Mouse (Mus musculus) embryonic facial prominence, embryonic 14.5 days (tissue): ENCODE measurements at regions not wholly inside any gene's neighbourhood (a gene's known extent, or its start where the extent isn't known, plus 50 kb on each side); places are given as distances from the start of the nearest gene placed in this dataset.
"Not testable (repeated sequence)": the region's sequence is repeated elsewhere in the genome, so short reads cannot be mapped to it uniquely, and the experiment has no call there.

Experiments
- ATAC-seq: fragments of 200-750 bp; cut with Nextera tagmentation; 2 replicates; pipeline ENCODE4 v1.8.0; 2017; ENCODE audit warnings: low read depth, moderate number of reproducible peaks, moderate TSS enrichment
- DNase-seq: peaks from one replicate; pipeline ENCODE4 v3.0.0-alpha.2; 2015; ENCODE audit warnings: low spot score
- H3K27ac ChIP-seq: fragments of 300-500 bp; sonication (generic); replicated peaks from 2 replicates; pipeline ENCODE4 v1.5.1; 2014; ENCODE audit warnings: low read depth, mild to moderate bottlenecking, low read length, moderate library complexity
- H3K27me3 ChIP-seq: fragments of 300-500 bp; sonication (generic); replicated peaks from 2 replicates; pipeline ENCODE4 v1.6.1; 2014; ENCODE audit warnings: low read length; ENCODE audit not compliant: control insufficient read depth, insufficient read depth
- H3K36me3 ChIP-seq: fragments of 300-500 bp; sonication (generic); 2 replicates; pipeline ENCODE4 v1.6.1; 2014; ENCODE audit warnings: low read length, mixed read lengths; ENCODE audit not compliant: control insufficient read depth, insufficient read depth
- H3K4me1 ChIP-seq: fragments of 300-500 bp; sonication (generic); 2 replicates; pipeline ENCODE4 v1.6.1; 2014; ENCODE audit warnings: antibody characterized with exemption, low read length; ENCODE audit not compliant: control insufficient read depth, insufficient read depth
- H3K4me2 ChIP-seq: fragments of 300-500 bp; sonication (generic); 2 replicates; pipeline ENCODE4 v1.6.1; 2014; ENCODE audit warnings: low read depth, mild to moderate bottlenecking, low read length, moderate library complexity, mixed read lengths
- H3K4me3 ChIP-seq: fragments of 300-500 bp; sonication (generic); 2 replicates; pipeline ENCODE4 v1.5.1; 2014; ENCODE audit warnings: low read depth, mild to moderate bottlenecking, low read length
- H3K9ac ChIP-seq: fragments of 300-500 bp; sonication (generic); 2 replicates; pipeline ENCODE4 v1.6.1; 2014; ENCODE audit warnings: low read depth, mild to moderate bottlenecking, low read length, moderate library complexity, mixed read lengths
- H3K9me3 ChIP-seq: fragments of 300-500 bp; sonication (generic); 2 replicates; pipeline ENCODE4 v1.6.1; 2016; ENCODE audit warnings: low read length; ENCODE audit not compliant: control insufficient read depth
- WGBS: fragments of 180-500 bp; shearing (Covaris S2); extraction: QIAGEN DNeasy Blood & Tissue Kit; methylation state at CpG from one replicate; pipeline ENCODE4 v1.1.7; 2014; 5-methylcytosine and 5-hydroxymethylcytosine counted together

DNA sequence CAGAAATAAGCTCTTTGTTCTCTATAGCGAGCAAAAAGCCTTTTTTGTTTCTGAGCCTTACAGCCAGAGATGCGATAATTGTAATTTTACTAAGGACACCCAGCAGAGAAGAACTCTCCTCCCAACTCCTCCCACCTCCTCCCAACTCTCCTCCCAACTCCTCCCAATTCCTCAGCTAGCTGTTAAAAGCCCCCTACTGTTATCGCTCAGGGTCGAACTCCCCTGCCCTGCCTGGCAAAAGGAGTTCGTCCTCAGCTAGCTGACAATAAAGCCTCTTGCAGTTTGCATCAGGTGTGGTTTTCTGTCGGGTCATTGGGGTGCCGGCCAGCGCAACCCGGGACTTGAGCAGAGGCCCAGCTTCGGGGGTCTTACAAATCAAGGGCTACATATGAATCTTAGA lies 99.5 kb upstream of the Thpo start:
- not testable (repeated sequence) for H3K27me3 ChIP-seq, H3K36me3 ChIP-seq, H3K27ac ChIP-seq, H3K4me1 ChIP-seq, H3K9ac ChIP-seq, ATAC-seq, H3K4me2 ChIP-seq, H3K9me3 ChIP-seq, H3K4me3 ChIP-seq, DNase-seq
- 83% methylated on average over 10 of the region's 10 CpGs for WGBS

DNA sequence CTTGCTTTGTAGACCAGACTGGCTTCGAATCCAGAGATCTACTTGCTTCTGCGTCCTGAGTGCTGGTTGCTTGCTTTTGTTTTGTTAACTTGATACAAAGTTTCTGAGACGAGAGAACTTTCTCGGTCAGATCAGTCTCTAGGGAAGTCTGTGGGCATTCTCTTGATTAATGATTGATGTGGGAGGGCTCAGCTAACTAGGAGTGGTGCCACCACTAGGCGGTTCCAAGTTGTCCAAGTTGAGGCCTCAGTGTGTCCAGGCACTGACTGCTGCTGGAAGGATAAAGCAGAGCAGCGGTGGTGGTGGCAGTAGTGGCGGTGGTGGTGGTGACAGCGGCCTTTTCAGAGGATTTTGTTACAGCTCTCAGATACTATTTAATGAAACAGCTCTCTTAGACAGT lies 99.0 kb upstream of the Thpo start:
- no peak for ATAC-seq

DNA sequence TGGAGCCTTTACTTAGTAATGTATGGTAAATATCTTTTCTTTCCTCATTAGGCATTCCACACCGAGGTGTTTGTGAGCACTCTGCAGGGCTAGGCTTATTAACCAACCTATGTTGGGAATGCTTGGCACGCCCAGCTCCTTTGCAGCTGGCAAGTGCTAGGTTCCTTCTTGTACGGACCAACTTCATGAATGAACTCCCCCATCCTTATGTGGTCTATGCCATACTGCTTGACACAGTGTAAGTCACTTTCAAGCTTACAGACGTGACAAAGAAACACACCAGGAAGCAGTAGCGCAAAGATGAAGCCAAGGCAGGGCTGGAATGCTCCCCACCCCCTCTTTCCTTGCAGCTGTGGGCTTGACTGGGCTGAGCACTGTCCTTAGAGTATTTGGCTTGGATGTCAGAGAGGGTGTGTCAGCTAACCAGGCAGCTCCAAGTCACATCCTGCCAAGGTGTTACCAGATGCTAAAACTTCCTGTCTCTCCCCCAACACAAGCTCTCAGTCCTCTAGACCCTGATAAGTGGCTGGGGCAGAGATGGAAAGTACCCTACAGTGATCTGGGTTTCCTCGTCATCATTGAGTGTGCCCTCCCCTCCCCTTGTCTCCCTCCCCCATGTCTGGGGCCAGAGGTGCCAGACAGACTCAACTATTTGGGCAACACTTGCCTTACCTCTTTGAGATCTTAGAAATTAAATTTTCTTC lies 95.6 kb upstream of the Thpo start:
- Histone ChIP-seq H3K4me1 (0 out of 2 replicates have a peak, but pooled peaks cover 4% of the 10 kb centered on the region), H3K27ac (no peak overlapping the region), H3K36me3 (no peaks in the 10 kb centered on the region), H3K4me2 (no peak overlapping the region), H3K27me3 (no peaks in the 10 kb centered on the region), H3K4me3 (no peak overlapping the region), H3K9me3 (no peaks in the 10 kb centered on the region), H3K9ac (no peak overlapping the region)
- ATAC-seq (no peak), DNase-seq (no peak)
- 48% methylated on average over 6 of the region's 6 CpGs for WGBS

More for the DNA sequence above, 99.0 kb upstream of the Thpo start:
- 70% methylated on average over 8 of the region's 8 CpGs for WGBS
- Histone ChIP-seq H3K4me1 (0 out of 2 replicates have a peak, but pooled peaks cover 4% of the 10 kb centered on the region), H3K27me3 (no peaks in the 10 kb centered on the region), H3K4me2 (no peak overlapping the region), H3K27ac (no peak overlapping the region), H3K36me3 (no peaks in the 10 kb centered on the region), H3K9me3 (no peaks in the 10 kb centered on the region), H3K4me3 (no peak overlapping the region), H3K9ac (no peak overlapping the region)
- DNase-seq, result no peak

DNA sequence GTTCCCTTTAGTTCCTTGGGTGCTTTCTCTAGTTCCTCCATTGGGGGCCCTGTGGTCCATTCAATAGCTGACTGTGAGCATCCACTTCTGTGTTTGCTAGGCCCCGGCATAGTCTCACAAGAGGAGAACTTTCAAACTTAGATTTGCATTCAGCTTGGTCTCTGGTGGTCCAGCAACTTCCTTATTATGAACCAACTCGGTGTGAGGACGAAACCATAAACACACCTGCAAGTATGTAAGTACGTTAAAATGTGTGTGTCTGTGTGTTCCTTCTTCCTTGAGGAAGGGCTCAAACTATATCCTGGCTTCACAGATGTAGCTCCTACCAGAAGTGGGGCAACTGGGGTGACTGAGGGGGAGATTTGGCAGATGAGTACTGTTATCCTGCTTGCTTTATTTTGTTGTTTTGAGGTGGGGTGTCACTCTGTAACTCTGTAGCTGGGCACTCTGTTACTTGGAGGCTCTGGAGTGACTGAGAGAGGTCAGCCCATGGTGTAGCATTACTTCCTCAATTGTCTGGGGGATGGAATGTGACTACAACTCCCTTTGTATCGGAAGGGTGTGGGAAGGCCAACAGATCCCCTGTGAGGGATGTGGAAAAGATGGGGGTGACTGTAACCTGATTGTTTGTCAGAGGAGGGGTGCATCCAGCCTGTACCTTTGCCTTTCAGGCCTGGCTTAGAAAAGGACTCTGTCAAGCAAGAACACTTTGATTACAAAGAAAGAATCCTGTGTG lies 94.9 kb upstream of the Thpo start:
- Histone ChIP-seq H3K4me3 (no peak overlapping the region), H3K36me3 (no peaks in the 10 kb centered on the region), H3K4me1 (0 out of 2 replicates have a peak, but pooled peaks cover 4% of the 10 kb centered on the region), H3K27ac (no peak overlapping the region), H3K9ac (no peak overlapping the region), H3K9me3 (no peaks in the 10 kb centered on the region), H3K4me2 (no peak overlapping the region), H3K27me3 (no peaks in the 10 kb centered on the region)
- no peak for ATAC-seq
- 79% methylated on average over 5 of the region's 5 CpGs for WGBS
- DNase-seq, result no peak

DNA sequence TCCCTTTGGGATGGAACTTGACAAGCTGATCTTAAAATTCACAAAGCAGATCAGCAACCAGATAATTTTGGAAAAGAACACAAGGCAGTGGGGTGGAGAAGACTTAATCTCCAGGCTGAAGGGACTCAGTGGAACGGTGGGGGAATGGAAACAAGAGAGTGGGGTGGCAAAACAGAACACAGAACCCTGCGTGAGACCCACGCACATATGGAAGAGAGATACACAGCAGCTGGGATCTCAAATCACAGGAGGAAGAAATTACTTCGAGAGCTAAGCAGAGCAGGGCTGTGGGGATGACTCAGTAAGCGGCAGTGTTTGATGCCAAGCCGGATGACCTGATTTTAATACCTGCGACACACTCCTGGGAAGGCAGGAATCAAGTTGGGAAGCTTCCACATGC lies 89.9 kb upstream of the Thpo start:
- Histone ChIP-seq H3K9ac (no peak overlapping the region), H3K4me1 (no peaks in the 10 kb centered on the region)
- WGBS, result 43% methylated on average over 7 of the region's 7 CpGs

DNA sequence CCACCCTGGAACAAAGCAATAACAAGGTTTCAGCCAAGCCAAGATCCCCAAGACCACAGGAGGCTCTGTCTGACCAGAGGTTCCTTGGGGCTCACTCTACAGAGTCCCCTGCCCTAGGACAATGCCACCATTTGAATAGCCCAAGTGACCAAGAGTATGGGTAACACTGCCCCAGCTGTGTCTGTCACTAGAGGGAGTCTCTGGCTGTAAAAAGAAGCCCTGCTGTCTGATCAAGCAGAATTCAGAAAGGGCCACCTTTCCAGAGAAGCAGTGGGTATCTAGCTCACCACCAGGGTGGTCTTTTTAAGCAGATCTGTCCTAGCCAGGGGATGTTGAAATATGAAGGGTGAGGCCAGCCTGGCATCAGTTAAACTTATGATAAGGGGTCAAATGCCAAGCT lies 86.6 kb upstream of the Thpo start:
- no peak for ATAC-seq
- Histone ChIP-seq H3K36me3 (no peaks in the 10 kb centered on the region), H3K9ac (no peak overlapping the region), H3K9me3 (no peaks in the 10 kb centered on the region), H3K4me2 (no peak overlapping the region), H3K27me3 (no peaks in the 10 kb centered on the region), H3K4me1 (peaks cover 7% of the 10 kb centered on the region), H3K4me3 (no peak overlapping the region), H3K27ac (no peak overlapping the region)
- DNase-seq, result no peak

More for the DNA sequence above, 89.9 kb upstream of the Thpo start:
- no peak for ATAC-seq
- Histone ChIP-seq H3K27ac (no peak overlapping the region), H3K4me3 (no peak overlapping the region), H3K36me3 (no peaks in the 10 kb centered on the region), H3K4me2 (no peak overlapping the region), H3K27me3 (no peaks in the 10 kb centered on the region), H3K9me3 (no peaks in the 10 kb centered on the region)
- DNase-seq, result no peak

DNA sequence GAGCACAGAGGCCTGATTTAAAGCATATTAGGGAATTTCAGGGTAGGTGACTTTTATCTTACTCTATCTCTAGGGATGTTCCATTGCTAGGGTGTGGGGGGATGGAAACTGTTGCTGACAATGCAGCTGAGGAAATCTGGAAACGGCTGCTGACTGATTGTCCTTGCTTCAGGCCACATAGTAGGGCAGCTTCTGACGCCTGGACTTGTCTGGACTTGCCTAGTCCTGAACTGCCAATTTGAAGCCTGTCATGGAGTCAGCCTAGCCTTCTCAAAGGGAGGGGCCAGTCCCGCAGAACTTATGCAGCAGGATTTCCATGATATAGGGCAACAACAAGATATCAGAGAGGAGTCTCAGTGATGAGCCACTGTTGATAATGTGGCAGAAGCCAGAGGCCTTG lies 85.3 kb upstream of the Thpo start:
- no peak overlapping the region for H3K4me3 ChIP-seq
- no peak overlapping the region for H3K27ac ChIP-seq
- no peaks in the 10 kb centered on the region for H3K9me3 ChIP-seq
- H3K4me1 ChIP-seq, result peaks cover 7% of the 10 kb centered on the region
- no peak overlapping the region for H3K4me2 ChIP-seq
- no peak overlapping the region for H3K9ac ChIP-seq
- no peaks in the 10 kb centered on the region for H3K27me3 ChIP-seq
- no peaks in the 10 kb centered on the region for H3K36me3 ChIP-seq
- 81% methylated on average over 3 of the region's 3 CpGs for WGBS
- ATAC-seq (no peak), DNase-seq (no peak)

DNA sequence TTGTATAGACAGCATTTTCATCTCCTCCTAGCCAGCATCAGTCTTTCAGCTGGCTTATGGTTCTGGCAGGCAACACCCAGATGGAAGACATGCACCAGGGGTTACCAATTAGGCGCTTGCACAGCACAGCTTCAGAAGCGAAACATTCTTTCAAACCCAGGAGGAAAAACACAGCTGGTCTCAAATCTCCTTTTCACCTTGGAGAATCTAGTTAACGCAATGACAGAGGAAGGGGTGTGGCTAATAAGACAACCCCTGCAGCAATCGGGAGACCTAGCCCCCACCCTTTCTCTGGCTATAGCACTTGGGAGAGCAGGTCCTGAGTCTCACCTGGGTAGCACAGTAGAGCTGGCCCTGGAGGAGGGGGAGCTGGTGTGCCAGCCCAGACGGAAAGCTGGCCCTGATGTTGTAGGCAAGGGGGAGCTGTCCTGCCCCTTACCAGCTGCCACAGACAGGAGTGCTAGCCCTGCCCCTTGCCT lies 84.4 kb upstream of the Thpo start:
- no peak overlapping the region; the same call in 1 of the 2 replicates for H3K4me2 ChIP-seq

More for the DNA sequence above, 84.4 kb upstream of the Thpo start:
- DNase-seq (peak; percentile 67), ATAC-seq (peak; percentile 86)
- H3K4me1 ChIP-seq, result peaks cover 7% of the 10 kb centered on the region
- H3K9ac ChIP-seq, result 0 out of 2 replicates have a peak overlapping the region, but pooled peaks have one; percentile 9
- H3K9me3 ChIP-seq, result no peaks in the 10 kb centered on the region
- H3K27ac ChIP-seq, result no peak overlapping the region
- WGBS, result 17% methylated on average over 5 of the region's 5 CpGs
- H3K36me3 ChIP-seq, result no peaks in the 10 kb centered on the region
- no peaks in the 10 kb centered on the region for H3K27me3 ChIP-seq
- no peak overlapping the region for H3K4me3 ChIP-seq
